34 mouse cellular contexts compared by ENCODE assay signal in genomic region chr7:94227482-94227881, GRCm38 (mm10).
"Had no signal": no experiment of that assay in that cellular context is flagged by ENCODE, and none has a peak within 500 bp of the region (broad histone marks: within the 10 kb centered on the region; RNA-seq: fewer than 3 reads in every experiment).

No protein-coding gene starts in this region.

- DNase-seq: heart, postnatal 10 days; heart, postnatal 14 days; heart, postnatal 36 days; heart, postnatal 4 days; kidney, adult 11 months; kidney, adult 18-20 months; kidney, adult 2 months; kidney, adult 8-10 months; kidney, adult 9 months; kidney, postnatal 10 days; kidney, postnatal 14 days; kidney, postnatal 25 days; kidney, postnatal 36 days; kidney, postnatal 4 days; layer of hippocampus, adult 9-11 months; layer of hippocampus, postnatal 36 days had no signal

- H3K27me3 ChIP-seq: heart, embryonic 13.5 days; heart, embryonic 15.5 days; hindbrain, embryonic 12.5 days; hindbrain, embryonic 13.5 days; hindbrain, embryonic 15.5 days; intestine, embryonic 15.5 days; kidney, embryonic 15.5 days had no signal

- ATAC-seq: hindbrain, embryonic 16.5 days; hindbrain, postnatal 0 days; inflammation-experienced regulatory T-cells, adult 6 months; intestine, embryonic 15.5 days; intestine, embryonic 16.5 days; intestine, postnatal 0 days had no signal

- H3K9me3 ChIP-seq: heart, embryonic 10.5 days; heart, embryonic 13.5 days; heart, embryonic 15.5 days; hindbrain, embryonic 10.5 days; hindbrain, embryonic 12.5 days; hindbrain, embryonic 13.5 days; hindbrain, embryonic 15.5 days; intestine, embryonic 15.5 days; kidney, embryonic 15.5 days had no signal

- H3K4me2 ChIP-seq: heart, embryonic 11.5 days; heart, embryonic 13.5 days; heart, embryonic 15.5 days; hindbrain, embryonic 12.5 days; hindbrain, embryonic 13.5 days; hindbrain, embryonic 14.5 days; hindbrain, embryonic 15.5 days; intestine, embryonic 15.5 days; kidney, embryonic 15.5 days had no signal

- H3K9ac ChIP-seq: heart, embryonic 13.5 days; heart, embryonic 15.5 days; hindbrain, embryonic 12.5 days; hindbrain, embryonic 13.5 days; hindbrain, embryonic 14.5 days; hindbrain, embryonic 15.5 days; intestine, embryonic 15.5 days; kidney, embryonic 15.5 days had no signal

- H3K27ac ChIP-seq: heart, embryonic 10.5 days; heart, embryonic 13.5 days; heart, embryonic 15.5 days; hindbrain, embryonic 10.5 days; hindbrain, embryonic 12.5 days; hindbrain, embryonic 13.5 days; hindbrain, embryonic 14.5 days; hindbrain, embryonic 15.5 days; hindbrain, postnatal 0 days; intestine, embryonic 15.5 days; kidney, embryonic 15.5 days; kidney, postnatal 0 days; layer of hippocampus, adult 2 months had no signal

- H3K4me1 ChIP-seq: heart, embryonic 10.5 days; heart, embryonic 13.5 days; heart, embryonic 15.5 days; hindbrain, embryonic 10.5 days; hindbrain, embryonic 12.5 days; hindbrain, embryonic 13.5 days; hindbrain, embryonic 15.5 days; intestine, embryonic 15.5 days; kidney, embryonic 15.5 days had no signal

- H3K36me3 ChIP-seq: heart, embryonic 10.5 days; heart, embryonic 13.5 days; heart, embryonic 15.5 days; hindbrain, embryonic 10.5 days; hindbrain, embryonic 12.5 days; hindbrain, embryonic 13.5 days; hindbrain, embryonic 15.5 days; intestine, embryonic 15.5 days; kidney, embryonic 15.5 days had no signal

- H3K4me3 ChIP-seq: heart, embryonic 10.5 days; heart, embryonic 13.5 days; heart, embryonic 15.5 days; hindbrain, embryonic 10.5 days; hindbrain, embryonic 12.5 days; hindbrain, embryonic 13.5 days; hindbrain, embryonic 15.5 days; intestine, embryonic 15.5 days; kidney, embryonic 15.5 days; layer of hippocampus, adult 2 months had no signal
